Mouse (Mus musculus) myocyte (in vitro differentiated cells): ENCODE measurements at regions not wholly inside any gene's neighbourhood (a gene's known extent, or its start where the extent isn't known, plus 50 kb on each side); places are given as distances from the start of the nearest gene placed in this dataset.

Source experiments
- E2F4 ChIP-seq: IDR thresholded peaks from one replicate; pipeline ENCODE4 v1.6.1; 2011; ENCODE audit warnings: mild to moderate bottlenecking, control low read depth, moderate library complexity; ENCODE audit not compliant: insufficient read depth
- MAX ChIP-seq: IDR thresholded peaks from one replicate; pipeline ENCODE4 v1.6.1; 2011; ENCODE audit warnings: low read depth, mild to moderate bottlenecking, control low read depth
- POLR2A ChIP-seq: IDR thresholded peaks from one replicate; pipeline ENCODE4 v1.6.1; 2011; ENCODE audit warnings: low read depth, mild to moderate bottlenecking, control low read depth, moderate library complexity; ENCODE audit not compliant: insufficient read length
- POLR2AphosphoS2 ChIP-seq: IDR thresholded peaks from one replicate; pipeline ENCODE4 v1.6.1; 2011; ENCODE audit warnings: low read depth, control low read depth; ENCODE audit not compliant: insufficient read length

DNA sequence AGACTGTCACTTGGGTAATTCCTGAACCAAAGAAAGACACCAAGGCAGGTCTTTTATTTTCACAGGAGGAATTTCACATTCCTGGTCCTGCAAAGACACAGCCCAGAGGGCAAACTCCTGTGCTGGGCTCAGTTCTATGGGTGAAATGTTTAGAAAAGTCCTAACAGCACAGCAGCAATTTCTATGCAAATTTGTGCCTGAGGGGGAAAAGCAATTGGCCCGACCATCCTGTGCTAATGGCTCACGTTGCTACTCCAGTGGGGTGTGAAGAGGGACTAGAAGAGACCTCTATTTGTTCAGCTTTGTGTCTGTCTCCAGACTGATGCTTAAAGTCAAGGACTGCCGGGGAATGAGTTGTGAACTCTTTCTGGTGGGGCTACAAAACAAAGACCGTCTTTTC is 120.9 kb upstream of the Hnrnpa3 start:
- no peak for TF ChIP-seq POLR2A
- no peak for TF ChIP-seq E2F4
- no peak for TF ChIP-seq MAX
- TF ChIP-seq POLR2AphosphoS2: no peak
